Mouse (Mus musculus) kidney, adult 11 months (tissue): Measurements from ENCODE around the gene Sox12.

Experiments
- DNase-seq: peaks from one replicate; pipeline ENCODE4 v3.0.0; 2022

Gene Sox12

DNA sequence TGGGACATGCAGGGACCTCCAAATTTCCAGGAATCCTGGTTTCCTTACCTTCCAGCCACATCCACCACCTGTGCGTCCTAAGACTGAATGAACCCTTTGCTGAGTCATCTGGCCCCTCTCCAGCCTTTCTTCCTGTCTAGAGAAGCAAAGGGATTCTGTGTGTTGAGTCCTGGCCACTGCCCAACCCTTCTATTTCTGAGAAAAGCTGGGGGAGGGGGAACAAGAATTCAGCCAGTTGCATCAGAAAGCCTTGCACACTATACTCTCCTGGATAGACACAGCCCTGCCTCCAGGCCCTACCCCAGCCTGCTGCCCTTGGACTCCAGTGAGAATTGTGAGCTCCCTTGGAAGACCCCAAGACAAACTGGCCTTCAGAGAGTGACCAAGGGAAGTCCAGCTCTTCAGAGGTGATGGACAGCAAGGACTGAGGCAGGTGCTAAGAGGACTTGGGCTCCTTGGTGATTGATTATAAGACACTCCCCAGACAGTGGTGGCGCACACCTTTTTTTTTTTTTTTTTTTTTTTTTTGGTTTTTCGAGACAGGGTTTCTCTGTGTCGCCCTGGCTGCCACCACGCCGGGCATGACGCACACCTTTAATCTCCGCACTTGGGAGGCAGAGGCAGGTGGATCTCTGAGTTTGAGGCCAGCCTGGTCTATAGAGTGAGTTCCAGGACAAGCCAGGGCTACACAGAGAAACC, 47.9 kb downstream of the Sox12 start:
- peak; percentile 51 for DNase-seq

GRCm38 (mm10) chr2:152349205-152349604, 48.7 kb downstream of the Sox12 start:
- no peak for DNase-seq

DNA sequence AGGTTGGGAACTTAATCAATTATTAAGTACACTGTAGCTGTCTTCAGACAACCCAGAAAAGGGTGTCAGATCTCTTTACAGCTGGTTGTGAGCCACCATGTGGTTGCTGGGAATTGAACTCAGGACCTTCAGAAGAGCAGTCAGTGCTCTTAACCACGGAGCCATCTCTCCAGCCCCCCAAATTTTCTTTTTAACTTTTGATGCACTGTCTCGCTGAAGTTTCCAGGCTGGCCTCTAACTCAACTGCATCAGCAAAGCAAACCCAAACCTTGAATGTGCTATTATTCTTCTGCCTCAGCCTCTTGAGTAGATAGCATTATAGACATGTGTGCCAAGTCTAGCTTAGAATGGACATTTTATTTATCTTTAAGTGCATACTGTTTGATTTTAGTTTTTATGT, 50.1 kb downstream of the Sox12 start:
- no peak for DNase-seq

DNA sequence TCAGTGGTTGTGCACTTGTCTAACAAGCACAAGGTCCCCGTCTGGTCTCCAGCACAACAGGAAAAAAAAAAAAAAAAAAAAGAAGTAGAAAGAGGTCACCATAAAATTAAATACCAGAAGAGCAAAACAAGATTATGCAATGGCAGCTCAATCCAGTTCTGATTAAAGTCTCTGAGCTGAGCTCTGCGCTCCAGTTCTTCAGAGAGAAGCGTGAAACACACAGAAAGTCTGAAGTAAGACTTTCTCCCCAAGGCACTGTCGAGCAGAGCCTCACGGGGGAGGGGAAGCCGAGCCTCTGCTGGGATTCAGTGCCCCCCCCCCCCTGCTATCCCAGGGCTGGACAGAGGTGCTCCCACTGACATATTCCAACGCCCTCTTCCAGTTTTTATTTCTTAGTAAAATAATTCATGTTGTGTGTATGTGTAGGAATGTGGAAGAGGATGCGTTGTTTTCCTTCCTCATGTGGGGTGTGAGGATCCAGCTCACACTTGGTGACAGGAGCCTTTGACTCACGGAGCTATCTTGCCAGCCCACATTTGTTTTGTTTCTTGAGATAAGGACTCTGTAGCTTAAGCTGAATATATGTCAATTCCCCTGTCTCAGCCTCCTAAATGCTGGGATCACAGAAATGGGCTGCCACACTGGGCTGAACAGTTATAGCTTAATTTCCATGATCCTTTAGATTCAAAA, 50.9 kb downstream of the Sox12 start:
- DNase-seq: no peak

DNA sequence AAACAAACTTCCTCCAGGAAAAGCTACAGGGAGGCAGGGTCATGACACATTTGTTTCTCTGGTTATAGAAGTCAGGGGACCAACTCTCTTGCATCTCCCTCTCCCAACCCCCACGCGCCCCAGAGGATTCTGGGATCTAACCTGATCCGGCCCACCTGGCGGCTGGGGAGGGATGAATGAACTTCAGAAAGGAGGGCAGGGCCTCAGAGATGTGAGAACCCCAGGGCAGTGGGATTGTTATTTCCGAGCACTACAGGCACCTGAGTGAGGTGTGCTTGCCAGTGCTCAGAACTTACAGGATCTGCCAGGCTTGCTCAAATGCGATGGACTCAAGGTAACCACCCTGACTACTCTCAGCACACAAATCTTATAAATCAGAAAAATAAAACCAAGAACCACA, 52.5 kb downstream of the Sox12 start:
- no peak for DNase-seq

- no peak for DNase-seq
Measured at GRCm38 (mm10) chr2:152344909-152345308, 53.0 kb downstream of the Sox12 start.

- DNase-seq: no peak
Measured at GRCm38 (mm10) chr2:152344361-152344760, 53.5 kb downstream of the Sox12 start.
